Mouse (Mus musculus) neutrophil, adult 5-6 weeks (primary cell): ENCODE data around the gene Gm49393. TPM values are rescaled to one million over a fixed set of nuclear protein-coding genes. Genes with fewer than 3 reads are reported as not detected.
"Not testable (repeated sequence)": the region's sequence is repeated elsewhere in the genome, so short reads cannot be mapped to it uniquely, and the experiment has no call there.

ENCODE experiments used
- ATAC-seq: fragments of 151-379, 151-347 bp; 2 replicates; pipeline ENCODE4 v1.8.0; 2017; ENCODE audit warnings: mild to moderate bottlenecking, moderate TSS enrichment; ENCODE audit not compliant: insufficient number of reproducible peaks, poor library complexity, low FRiP score, severe bottlenecking; ENCODE audit errors: extremely low read depth
- total RNA-seq: library from RNA; stranded (forward); fragments of 200-1000 nt; gene quantifications from 2 replicates; pipeline ENCODE4 v1.2.3, GENCODE M21; 2017

The Gm49393 gene
- total RNA-seq = 4.9 TPM in 1 of 2 replicates, not detected in the other

DNA sequence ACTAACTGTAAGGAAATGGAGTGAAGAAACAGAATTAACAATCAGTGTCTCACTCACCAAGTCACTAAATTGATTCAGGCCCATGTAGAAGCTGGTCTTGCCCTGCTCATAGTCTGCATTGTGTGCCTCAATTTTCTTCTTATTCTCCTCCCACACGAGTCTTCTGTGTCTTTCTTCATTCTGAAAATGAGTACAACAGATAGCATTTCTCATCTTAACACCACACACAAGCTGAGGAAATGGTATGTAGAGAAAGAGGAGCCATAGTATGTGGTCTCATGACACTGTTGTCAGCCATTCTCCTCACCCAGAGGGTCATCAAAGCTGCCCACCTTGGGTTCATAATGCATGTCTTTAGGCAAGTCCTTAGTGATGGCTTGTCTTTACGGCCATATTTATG, at the start of gene Gm49393:
Gene Gm49393, minus strand, starts transcription at position 101 of the 400 bp plus-strand sequence.
- not testable (repeated sequence) for ATAC-seq

DNA sequence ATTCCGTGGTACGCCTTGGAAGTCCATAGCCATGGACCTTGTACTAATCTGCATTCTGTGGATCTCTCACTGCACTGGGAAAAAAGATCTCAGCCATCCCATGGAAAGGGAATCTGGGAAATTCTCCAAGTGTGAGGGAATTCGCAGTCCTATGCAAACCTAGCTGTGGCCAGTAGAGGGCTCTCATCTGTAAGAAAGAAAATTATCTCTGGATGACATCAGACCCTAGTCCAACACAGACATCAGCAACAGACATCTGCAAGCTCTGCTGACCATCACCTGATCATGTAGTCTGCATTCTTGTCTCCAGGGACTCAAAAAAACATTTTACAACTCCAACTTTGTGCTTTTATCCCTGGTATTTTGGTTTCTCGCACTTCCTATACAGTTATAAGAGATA, 36.9 kb upstream of the Gm49393 start:
- not testable (repeated sequence) for ATAC-seq

DNA sequence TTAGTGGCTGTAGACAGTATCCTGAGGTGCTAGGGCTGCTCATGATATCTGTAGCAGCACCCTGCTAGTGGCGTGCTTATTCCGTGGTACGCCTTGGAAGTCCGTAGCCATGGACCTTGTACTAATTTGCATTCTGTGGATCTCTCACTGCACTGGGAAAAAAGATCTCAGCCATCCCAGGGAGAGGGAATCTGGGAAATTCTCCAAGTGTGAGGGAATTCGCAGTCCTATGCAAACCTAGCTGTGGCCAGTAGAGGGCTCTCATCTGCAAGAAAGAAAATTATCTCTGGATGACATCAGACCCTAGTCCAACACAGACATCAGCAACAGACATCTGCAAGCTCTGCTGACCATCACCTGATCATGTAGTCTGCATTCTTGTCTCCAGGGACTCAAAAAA, 28.6 kb upstream of the Gm49393 start:
- not testable (repeated sequence) for ATAC-seq

DNA sequence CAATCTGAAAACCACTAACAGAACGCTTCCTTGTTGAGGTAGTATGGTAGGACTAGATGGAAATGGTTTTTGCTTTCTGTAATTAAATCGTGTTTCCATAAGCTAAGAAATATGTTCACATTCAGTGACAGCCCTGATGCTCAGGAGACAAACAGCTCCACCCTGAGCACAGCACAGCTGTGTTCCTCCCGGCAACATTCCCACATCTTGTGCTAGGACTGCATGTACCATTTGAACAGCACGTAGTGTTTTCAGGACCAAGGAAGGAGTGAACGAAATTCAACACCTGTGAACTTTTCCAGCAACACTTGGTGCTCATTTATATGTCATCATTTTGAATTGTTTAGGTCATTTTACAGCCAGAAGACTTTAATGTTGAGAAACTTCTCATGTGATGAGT, 26.3 kb upstream of the Gm49393 start:
- ATAC-seq = no peak

DNA sequence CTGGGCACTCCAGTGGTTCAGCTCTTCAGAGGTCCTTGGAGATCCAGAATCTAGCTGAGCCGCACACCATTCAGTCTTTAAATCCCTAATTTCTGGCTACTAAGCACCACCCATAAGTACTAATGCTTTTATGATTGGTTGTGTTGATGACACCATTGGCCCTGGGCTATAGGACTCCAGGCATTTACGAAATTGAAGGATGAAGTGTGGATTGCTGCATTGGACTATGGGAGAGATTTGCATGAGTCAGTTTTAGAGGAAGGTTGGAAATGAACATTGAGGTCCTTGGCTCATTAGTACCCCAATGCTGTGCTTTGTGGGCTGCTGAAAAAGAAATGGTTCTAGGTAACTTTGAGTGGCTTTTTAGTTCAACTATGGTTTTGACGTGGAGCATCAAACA, 6.5 kb upstream of the Gm49393 start, which contains the start of gene Tpbpa:
Gene Tpbpa, minus strand, starts transcription at position 101 of the 400 bp plus-strand sequence.
- ATAC-seq = not testable (repeated sequence)

DNA sequence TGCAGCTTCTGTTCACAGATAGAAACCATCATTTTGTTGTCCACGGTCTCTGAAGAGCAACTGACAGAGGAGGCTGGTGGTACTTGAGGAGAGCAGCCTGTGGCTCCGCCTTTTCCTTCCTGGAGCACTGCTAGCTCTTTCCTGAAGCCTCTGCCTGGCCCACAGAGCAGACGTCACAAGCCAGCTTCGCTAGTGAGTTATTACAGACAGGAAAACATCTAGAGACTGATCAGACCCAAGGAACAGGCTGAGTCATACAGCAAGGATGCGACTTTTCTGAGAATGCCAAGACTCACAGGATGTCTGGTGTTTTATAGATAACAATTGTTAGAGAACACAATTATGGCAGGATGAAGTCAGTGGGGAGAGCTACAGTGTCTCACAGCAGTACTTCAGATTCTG, 1.1 kb upstream of the Gm49393 start, which contains the start of the genes Gm49391 and Ctla2a:
Gene Gm49391, minus strand, starts transcription at position 72 of the 402 bp plus-strand sequence.
Gene Ctla2a, minus strand, starts transcription at position 126 of the 402 bp plus-strand sequence.
- ATAC-seq = peak; percentile 39; the same call in 1 of the 2 replicates

DNA sequence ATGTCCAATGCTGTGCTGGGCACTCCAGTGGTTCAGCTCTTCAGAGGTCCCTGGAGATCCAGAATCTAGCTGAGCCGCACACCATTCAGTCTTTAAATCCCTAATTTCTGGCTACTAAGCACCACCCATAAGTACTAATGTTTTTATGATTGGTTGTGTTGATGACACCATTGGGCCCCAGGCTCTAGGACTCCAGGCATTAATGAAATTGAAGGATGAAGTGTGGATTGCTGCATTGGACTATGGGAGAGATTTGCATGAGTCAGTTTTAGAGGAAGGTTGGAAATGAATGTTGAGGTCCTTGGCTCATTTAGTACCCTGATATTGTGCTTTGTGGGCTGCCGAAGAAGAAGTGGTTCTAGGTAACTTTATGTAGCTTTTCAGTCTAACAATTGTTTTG, 30.6 kb downstream of the Gm49393 start, which contains the start of gene Tpbpb:
Gene Tpbpb, minus strand, starts transcription at position 101 of the 400 bp plus-strand sequence.
- ATAC-seq = not testable (repeated sequence)

DNA sequence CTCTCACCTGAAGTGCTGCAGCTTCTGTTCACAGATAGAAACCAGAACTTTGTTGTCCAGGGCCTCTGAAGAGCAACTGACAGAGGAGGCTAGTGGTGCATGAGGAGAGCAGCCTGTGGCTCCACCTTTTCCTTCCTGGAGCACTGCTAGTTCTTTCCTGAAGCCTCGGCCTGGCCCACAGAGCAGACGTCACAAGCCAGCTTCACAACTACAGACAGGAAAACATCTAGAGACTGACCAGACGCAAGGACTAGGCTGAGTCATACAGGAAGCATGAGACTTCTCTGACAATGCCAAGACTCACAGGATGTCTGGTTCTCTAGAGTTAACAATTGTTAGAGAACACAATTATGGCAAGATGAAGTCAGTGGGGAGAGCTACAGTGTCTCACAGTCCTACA, 38.1 kb downstream of the Gm49393 start, which contains the start of gene Ctla2b:
Gene Ctla2b, minus strand, starts transcription at position 120 of the 400 bp plus-strand sequence.
- peak; percentile 13; the same call in 1 of the 2 replicates for ATAC-seq

DNA sequence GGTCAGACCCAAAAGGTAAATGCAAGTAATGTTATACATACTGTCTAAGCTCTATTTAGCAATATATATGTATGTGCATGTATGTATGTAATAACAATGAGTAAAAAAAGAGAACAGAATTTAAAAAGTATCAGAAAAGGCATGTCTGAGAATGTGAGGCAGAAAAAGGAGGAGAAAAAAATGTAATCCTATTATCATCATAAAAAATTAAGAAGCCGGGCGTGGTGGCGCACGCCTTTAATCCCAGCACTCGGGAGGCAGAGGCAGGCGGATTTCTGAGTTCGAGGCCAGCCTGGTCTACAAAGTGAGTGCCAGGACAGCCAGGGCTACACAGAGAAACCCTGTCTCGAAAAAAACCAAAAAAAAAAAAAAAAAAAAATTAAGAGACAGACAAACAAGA, 38.6 kb downstream of the Gm49393 start, which contains the start of gene Gm49392:
Gene Gm49392, minus strand, starts transcription at position 101 of the 400 bp plus-strand sequence.
- not testable (repeated sequence) for ATAC-seq

DNA sequence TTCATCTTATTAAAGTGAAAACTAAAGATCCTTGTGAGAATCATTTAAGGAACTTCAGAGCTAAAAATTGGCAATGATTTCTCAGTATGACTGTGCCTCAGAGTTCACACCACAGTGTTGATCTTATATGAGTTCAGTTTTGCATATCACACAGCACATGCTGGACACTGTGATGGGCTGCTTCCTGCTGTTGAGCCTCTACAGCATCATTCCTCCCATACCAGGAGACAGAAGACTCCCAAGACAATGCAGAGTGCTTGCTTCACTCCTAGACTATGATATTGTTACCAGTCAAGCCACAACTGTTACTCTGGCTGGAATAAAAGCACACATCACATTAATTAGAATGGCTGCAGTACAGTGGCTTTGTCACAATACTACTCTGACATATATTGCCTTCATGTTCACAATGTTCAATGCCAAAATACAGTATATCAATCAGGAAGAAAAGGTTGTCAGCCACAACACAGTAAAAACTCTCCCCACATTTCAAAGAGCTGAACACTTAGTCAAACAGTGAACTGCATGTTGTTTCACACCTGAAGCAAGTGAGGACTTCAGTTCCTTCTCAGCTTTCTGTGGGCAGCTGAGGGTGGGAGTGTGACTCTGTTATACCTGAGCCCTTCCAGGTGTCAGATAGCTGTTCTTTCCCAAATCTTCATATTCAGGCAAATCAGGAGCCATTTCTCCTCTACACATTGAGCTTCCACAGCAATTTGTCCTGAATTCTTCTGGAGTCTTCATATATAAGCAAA, 39.8 kb downstream of the Gm49393 start:
- ATAC-seq = no peak

DNA sequence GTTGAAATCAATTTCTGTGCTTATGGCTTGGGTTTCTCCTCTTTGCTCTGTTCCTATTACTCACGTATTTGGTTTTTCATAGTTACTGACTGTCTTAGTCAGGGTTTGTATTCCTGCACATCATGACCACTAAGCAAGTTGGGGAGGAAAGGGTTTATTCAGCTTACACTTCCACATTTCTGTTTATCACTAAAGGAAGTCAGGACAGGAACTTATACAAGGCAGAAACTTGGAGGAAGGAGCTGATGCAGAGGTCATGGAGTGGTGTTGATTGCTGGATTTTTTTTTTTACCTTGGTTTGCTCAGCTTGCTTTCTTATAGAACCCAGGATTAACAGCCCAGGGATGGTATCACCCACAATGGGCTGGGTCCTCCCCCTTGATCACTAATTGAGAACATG, 43.1 kb downstream of the Gm49393 start:
- ATAC-seq = no peak

DNA sequence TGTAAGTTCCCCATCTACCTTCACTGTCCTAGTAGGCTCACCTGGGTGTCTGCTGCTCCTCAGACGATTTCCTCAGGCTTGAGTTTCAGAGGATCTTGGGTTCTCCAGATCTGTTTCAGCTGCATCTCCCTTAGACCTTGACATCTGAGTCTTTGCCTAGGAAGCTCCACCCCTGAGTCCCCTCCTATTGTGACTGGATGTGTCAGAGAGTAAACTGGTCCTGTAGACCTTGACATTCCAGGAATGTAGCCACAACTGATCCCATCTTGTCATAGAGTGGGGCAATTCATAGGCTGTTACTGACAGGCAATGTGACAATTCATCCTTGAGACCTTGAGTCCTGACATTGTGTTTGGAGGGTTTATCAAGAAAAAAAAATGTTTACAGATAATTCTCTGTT, 71.1 kb downstream of the Gm49393 start, which contains the start of gene 4930486L24Rik:
Gene 4930486L24Rik, minus strand, starts transcription at position 195 of the 400 bp plus-strand sequence.
- ATAC-seq = no peak

DNA sequence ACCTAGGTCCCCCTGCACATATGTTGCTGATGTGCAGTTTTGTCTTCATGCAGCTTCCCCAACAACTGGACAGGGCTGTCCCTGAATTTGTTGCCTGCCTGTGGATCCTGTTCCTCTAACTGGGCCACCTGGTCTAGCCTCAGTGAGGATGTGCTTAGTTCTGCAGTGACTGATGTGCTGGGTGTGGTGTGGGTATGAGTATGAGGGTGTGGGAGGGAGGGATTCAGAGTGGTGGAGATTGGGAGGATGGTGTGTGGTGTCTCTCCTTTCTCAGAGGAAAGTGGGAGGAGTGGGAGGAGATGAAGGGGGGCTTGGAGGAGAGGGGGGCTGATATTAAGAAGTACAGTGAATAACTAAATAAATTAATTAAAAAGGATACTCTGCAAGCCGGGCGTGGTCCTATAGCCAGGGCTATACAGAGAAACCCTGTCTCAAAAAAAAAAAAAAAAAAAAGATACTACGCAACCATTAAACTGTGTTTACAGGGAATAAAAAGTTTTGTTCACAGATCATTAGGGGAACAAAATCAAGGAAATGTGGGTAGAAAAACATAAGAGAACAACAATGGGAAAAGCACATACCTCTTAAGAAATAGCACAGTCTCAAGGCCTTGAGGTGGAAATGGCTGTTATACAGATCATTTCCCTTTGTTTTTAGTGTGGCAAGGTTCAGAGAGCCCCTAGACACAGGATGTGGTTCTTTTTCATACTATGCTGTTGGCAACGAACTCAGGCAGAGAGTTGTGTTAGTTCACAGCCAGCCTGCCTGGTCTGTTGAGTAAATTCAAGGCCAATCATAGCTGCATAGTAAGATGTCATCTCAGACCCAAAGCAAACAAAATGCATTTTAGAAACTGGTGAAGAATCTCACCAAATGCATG, 86.9 kb downstream of the Gm49393 start:
- ATAC-seq = peak; percentile 41; the same call in 1 of the 2 replicates

DNA sequence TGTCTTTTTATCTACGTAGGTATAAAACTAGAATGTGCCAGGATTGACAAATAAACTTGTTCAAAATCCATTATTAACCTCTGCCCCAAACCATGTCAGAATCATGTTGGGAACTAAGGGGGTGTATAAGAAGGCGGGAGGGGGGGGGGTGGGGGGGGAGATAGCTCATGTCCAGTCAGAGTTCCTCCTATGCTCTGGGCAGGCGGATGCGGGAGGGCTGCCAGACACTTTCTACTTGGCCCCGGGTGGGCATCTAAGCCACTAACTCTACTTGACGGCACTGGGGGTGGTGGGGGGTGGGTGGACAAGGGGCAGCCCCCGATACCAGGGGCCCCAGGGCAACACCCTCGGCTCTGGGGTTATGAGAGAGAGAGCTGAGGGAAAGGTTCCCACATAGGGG, 92.2 kb downstream of the Gm49393 start:
- ATAC-seq = no peak

DNA sequence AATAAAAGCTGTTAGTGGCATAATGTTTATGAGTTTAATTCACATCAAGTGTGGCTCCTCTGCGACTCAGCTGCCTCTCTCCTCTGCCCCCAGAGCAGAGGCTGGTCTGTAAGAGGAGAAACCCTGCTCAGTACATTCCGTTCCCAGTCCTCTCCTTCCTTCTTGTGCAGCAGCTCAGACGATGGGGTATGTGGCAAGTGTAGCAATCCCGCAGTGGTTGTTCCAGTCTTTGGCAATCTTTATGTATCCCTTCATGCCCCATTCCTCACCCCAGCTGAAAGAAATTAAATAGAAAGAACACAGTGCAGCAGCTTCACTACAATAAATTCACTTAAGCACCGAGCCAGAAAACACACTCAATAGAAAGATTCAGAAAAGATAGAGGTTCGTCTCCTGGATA, 92.7 kb downstream of the Gm49393 start:
- ATAC-seq = no peak

DNA sequence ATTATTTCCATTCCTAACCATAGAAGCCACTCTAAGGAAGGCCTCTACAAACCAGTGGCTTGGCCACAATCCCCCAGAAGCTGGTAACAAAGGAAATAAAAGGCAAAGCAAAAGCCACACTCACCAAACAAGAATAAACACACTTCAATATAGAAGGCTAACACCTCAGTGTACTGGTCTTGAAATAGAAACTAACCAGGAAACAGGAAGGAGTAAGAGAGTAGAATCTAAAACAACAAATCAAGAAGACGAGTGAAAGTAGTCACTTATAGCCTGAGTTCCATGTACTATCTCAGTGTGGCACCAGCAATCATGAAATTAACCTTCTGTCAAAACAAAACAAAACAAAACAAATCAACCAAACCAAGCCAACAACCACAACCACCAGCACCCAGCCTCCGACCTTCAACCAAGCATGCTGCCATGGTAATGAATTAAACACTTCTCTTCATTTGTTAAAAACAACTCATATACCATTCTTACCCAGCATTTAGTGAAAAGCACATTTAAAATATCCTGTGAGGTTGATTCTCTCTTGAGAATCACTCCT, 96.0 kb downstream of the Gm49393 start:
- peak; percentile 39; the same call in 1 of the 2 replicates for ATAC-seq

DNA sequence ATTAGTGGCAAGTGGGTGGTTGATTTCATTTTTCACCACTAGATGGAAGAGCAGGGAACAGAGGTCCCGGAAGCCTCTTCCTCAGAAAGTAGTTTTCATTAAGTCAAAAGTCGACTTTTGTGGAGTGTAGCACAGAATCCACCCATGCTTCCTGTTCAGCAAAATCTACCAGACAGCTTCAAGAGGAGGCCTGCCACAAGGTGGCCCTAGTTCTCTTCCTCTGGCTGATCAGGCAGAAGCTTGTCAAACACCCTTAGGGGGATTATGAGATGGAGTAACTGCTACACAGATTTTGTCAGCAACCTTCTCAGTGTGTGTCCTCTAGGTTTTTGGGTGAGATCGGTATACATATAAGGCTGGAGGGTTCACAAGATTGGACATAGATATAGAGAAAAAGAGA, 109.3 kb downstream of the Gm49393 start:
- ATAC-seq = no peak

DNA sequence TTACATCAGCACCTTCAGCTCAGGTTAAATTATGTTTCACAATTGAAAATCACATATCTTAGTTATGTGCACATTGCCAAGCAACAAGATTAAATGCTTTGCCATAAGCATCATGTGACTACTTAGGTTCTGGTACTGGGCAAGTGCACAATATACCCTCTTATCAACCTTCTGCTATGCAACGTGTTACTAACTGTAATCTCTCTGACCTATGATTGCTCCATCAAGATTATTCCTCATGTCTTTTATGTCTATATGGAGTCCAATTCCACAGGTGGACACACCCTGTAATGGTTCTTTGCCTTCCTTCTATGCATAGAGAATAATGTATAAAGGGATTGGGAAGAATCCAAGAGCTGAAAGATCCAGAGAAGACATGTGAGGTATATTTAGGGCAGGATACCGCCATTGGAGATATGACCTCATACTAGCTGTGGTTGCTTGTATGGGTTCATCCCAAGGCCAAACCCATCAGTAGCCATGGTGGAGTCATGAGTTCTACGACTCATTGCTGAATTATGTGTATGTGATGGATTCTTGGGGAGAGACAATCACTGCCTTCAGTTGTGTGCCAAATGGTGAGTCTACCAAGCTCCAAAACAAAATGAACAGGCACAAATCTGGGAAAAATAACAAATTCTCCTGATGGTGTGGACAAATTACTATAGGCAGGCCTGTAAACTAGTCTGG, 114.8 kb downstream of the Gm49393 start:
- ATAC-seq = no peak
